Mouse (Mus musculus) heart, postnatal 0 days (tissue): ENCODE results near the gene Slc4a8.
"Not testable (repeated sequence)": the region's sequence is repeated elsewhere in the genome, so short reads cannot be mapped to it uniquely, and the experiment has no call there.

Experiments
- CTCF ChIP-seq: IDR thresholded peaks from 2 replicates; pipeline ENCODE4 v1.5.1; 2016; ENCODE audit warnings: antibody characterized with exemption, control low read depth, low read depth
- EP300 ChIP-seq: IDR thresholded peaks from 2 replicates; pipeline ENCODE4 v1.6.1; 2016; ENCODE audit warnings: antibody characterized with exemption, low read depth

GRCm38 (mm10) chr15:100769023-100769422, 7.5 kb downstream of the Slc4a8 start:
- TF ChIP-seq CTCF, EP300: not testable (repeated sequence)
